Mouse (Mus musculus): ENCODE results near the gene Chst8. TPM values are rescaled to one million over a fixed set of nuclear protein-coding genes. Genes with fewer than 3 reads are reported as not detected.

The Chst8 gene
- total RNA-seq (2021): under 1 TPM in 1 of 2 experiments, not detected in 1; 0.46 TPM
- long read RNA-seq, experiment 1: 0 reads
- long read RNA-seq, experiment 2: 0 reads

DNA sequence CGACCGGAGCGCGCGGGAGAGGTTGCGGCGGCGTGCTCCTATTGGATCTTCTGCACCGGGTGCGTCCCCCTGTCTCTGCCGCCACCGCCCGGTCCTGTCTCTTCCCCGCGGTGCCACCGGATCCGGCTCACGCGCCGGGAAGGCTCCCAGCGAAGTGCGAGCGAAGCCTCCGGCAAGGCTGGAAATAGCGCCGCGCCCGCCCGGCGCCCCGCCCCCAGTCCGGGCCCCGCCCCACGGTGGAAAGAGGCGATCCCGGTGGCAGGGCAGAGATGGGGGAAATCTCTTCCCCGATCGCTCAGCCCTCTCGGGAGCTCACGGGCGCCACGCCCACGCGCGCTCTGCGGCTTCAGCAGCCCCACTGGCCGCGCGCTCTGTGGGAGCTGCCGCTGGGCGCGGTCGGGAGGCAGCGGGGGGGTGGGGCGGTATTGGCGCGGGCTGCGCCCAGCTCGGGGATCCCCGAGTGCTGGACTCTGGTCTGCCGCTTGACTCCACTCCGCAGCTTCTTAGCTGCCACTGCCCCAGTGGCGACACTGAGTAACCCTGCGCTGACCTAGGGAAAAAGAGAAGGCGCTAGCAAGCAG is at the start of gene Chst8:
Gene Chst8, minus strand, starts transcription at position 181 of the 581 bp plus-strand sequence.
- peak; percentile 77 to 84 for DNase-seq

DNA sequence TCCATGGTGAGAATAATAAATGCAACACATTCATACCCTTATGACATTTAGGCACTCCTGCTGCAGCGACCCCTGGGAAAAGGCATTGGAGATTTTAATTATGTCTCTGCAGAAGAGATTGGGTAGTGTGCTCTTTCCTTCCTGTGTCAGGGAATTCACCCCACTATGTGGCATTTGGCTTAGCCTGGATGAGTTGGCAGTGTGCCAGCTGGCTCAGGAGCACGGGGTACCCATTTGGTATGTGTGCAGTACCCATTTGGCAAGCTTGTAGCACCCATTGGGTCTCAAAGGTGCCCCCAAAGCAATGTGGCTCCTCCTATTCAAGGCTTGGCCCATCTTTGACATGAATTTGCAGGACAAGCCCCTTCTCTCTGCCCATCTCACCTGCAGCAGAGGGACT is 45.8 kb upstream of the Chst8 start:
- DNase-seq: no peak

DNA sequence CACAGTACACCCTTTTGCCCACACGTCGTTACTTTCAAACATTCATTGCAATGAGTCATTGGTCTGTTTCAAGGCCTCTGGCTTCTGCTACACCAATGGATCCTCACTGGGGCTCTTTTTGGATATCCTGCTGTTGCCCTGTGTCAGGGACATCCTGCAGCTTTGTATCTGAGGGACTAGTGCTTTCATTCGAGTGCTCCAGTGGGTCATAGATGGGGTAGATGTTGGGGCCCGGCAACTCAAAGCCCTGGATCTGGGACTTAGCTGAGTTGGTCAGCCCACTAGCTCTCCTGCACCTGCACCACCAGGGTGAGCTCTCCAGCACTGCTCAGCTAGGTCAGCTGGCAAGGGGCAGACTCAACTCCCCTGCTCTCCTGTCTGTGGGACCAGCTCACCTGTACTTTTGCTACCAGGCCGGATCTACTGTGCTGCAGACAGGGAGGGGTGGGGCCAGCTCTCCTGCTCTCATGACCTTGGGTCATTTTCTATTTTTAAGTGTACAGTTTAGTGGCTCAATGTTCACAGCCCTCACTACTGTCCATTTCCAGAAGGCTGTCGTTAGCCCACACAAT is 42.4 kb upstream of the Chst8 start:
- DNase-seq: peak; percentile 2 to 7

DNA sequence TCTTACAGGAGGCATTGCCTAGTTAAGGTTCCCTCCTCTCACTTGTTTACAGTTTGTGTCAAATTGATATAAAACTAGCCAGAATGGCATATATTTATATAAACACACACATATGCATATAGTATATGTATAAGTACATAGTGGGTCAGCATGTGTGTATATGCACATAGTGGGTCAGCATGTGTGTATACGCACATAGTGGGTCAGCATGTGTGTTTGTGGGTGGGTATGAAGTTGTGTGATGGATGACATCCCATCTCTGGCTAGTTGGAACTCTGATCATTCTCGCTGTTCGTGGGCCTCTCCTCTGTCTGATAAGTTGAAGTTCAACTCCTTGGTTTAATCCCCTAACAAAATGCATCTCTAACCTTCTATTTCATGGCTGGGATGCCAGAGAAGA is 40.9 kb upstream of the Chst8 start:
- no peak for DNase-seq

DNA sequence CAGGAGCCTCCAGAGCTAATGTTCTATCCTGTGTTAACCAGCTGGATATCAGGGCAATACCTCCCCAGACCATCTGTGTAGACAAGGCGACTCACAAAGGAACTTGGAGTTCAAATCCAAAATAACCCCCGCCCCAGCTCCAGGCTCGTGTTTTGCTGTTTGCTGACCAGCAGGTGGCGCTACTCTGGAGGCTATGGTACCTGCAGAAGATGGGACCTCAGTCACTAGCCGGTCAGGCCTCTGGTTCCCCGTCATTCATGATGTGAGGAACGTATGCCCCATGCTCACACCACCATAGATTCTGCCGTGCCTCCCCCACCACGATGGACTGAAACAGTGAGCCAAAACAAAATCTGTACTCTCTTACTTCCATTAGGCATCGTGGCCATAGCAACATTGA is 37.1 kb upstream of the Chst8 start:
- peak; percentile 2 to 21 for DNase-seq

DNA sequence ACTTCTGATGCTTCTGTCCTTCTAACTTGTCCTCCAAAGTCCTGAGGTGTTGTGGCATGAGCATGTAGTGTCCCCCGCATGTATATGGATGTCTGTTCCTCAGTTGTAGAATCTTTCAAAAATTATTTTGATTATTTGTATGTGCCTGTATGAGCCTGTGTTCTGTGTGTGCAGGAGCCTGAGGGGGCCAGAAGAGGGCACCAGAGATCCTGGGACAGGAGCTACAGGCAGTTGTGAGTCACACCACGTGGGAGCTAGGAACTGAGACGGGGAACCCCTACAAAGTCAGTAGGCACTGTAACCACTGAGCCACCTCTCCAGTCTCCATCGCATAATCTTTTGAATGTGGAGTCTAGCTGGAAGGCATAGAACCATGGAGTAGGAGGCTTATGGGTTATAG is 36.3 kb upstream of the Chst8 start:
- DNase-seq: no peak

DNA sequence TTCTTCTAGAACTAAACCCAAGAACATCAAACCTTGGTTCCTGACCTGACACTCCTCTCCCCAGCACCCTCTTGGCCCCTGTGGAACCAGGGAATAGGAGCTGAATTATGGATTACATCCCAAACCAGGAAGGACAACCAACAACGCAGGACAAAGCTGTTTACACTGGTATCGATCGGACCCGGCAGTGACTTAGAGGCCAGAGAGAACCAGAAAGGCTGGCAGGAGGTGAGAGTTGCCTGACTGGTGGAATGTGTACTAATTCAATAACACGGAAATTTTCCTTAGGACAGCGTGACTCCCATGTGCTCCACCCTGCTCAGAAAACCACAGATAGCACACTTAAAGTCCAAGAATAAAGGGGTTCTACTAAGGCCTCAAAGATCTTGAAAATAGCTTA is 35.4 kb upstream of the Chst8 start:
- no peak for DNase-seq

DNA sequence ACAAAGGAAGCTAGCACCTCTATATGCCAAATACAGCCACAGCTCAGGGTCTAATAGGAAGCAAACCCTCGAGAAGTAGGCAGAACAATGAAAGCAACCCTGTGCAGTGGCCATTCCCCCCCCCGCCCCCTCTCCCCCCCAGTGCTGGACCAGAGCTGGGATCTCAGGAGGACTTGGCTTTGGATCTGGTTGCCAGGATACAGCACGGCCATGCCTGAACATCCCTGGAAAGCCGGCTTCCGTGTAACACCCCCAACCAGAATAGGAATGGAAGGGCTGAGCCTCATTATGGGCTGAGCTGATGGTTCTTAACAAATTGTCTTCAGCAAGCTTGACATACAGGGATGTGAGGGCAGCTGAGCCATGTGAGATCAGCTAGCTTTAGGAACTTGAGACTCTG is 34.9 kb upstream of the Chst8 start:
- DNase-seq: no peak

DNA sequence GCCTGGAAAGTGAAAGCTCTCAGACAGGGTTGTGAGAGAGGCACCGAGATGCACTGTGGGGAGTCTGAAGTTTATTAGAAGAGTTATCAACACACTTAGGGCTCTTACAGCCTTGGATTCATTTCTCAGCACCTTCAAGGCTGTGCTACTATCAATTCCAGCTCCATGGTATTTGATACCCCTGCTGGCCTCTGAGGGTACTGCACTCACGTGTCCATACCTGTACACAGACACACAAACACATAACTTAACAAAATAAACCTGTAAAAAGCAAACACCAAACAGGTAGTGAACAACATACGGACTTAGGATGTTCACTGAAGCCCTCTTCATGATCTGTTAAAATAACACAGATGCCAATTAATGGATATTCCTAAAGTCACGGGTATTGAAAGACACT is 26.2 kb upstream of the Chst8 start:
- no peak for DNase-seq

DNA sequence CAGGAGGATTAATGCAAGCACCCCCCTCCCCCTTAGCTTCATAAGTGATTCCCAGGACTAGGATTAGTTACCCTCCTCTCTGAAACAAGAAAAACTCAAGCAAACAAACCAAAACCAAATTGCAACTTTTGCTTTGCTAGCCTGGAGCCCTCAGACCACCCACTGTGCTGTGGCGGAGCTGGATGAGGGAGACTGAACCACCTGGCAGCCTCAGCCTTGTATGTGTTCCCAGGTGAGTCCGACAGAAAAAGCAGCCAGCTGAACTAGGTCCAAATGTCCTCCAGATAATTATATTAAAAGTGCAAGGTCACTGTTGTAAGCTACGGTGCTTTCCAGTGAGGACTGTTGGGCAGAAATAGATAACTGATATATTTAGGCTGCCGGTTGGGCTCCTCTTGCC is 25.7 kb upstream of the Chst8 start:
- peak; percentile 16 to 31 for DNase-seq

DNA sequence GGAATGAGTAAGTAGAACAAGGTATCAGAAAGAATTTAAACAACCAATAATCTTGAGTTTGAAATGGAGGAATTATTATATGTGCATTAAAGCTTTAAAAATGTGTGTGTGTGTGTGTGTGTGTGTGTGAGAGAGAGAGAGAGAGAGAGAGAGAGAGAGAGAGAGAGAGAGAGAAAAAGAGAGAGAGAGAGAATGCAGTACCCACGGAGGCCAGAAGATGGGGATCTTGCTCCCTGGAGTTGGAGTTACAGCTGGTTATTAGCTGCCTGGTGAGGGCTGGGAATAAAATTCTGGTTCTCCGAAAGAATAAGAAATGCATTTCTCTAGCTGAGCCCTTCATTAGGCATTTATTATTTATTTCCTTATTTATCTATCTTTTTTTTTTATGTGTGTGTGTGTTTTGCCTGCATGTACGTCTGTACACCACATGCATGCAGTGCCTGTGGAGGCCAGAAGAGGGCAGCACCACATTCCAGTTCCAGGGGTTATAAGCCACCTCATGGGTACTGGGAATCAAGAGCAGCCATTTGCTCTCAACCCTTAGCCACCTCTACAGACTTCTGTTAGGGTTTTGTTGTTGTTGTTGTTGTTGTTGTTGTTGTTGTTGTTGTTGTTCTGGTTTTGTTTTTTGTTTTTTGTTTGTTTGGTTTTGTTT is 13.9 kb upstream of the Chst8 start:
- no peak for DNase-seq

DNA sequence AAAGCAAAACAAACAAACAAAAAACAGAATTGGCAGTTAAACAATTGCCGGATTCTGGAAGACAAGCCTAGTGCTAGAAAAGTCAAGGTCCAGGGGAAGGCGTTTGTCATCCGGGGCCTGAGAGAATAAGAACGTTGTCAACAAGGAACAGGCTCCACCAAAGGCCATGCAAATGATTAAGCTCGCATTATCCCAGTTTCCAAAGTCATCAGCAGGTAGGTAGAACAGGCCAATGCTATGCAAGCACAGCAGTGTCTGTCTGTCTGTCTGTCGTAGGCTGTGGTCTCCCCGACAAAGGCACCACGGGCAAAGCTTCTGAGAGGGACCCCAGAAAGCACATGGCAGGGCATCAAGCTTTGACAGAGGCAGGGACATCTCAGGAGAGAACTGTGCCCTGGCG is 9.1 kb upstream of the Chst8 start:
- no peak for DNase-seq

DNA sequence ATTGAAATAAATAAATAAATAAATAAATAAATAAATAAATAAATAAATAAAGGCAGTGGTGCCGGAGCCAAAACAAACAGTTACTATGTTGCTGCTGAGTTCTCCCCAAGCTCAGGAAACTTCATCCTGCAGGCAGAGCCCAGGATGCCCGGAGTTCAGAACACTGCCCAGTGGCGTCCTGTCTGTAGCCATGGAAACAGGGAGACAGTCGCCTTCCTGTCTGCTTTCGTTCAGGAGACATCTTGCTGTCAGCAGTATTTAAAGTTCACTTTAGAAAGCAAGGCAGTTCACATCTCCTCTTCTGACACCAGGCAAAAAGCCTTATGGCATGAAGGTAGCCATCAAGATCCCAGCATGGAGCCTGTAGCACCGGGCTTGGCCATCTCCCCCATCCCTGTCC is 8.0 kb upstream of the Chst8 start:
- no peak for DNase-seq

DNA sequence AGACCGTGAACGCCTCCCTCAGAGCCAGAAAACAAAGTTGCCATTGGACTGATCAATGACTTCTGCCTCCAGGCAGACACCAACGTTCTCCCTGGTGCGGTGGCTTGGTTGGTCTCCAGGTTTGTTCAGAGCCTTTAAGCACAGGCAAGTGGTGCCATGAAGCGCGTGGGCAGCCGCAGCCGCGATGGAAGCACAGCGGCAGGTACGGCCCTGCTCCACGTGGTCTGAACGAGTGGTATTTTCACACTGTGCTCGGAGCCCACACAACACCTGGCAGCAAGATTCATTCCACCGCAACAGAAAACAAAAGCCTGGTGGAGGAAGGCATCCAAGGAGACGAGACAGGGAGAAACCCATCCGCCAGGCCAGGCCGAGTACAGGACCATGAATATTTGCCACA is 7.3 kb upstream of the Chst8 start:
- DNase-seq: no peak

DNA sequence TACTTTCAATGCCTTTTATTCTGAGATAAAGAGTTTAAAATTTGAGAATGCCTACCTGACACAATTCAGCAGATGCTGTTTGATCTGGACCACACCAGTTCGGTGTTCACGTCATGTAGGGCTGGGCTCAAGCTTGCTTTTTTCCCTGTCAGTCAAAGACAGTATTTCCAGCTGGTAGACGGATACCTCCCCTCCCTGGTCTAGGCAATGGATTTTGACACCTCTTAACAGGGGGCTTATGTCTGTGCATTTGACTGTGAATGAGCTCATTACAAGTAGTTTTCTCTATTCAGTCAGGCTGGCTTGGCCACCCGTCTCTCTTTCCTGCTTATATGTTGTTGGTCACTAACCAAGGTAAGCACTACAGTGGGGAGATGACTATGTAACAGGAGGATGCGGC is 6.1 kb upstream of the Chst8 start:
- no peak for DNase-seq

DNA sequence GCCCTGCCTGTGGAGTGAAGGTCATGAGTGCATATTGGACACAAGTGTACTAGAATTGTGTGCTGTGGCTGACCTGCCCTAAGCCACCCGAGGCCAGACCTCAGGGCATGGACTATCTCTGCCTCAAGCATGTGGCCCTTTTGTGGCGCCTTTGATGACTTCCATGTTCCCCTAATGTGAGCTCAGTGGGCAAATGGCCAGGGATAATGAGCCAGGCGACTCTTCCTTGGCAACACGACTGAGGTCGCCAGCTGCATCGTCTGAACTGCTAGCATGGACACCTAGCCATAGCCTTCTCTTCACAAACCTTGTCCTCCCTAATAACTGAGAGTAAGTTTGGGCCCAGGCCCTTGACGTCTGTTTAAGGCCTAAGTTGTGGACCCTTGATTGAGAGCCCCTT is 4.5 kb upstream of the Chst8 start:
- no peak for DNase-seq

DNA sequence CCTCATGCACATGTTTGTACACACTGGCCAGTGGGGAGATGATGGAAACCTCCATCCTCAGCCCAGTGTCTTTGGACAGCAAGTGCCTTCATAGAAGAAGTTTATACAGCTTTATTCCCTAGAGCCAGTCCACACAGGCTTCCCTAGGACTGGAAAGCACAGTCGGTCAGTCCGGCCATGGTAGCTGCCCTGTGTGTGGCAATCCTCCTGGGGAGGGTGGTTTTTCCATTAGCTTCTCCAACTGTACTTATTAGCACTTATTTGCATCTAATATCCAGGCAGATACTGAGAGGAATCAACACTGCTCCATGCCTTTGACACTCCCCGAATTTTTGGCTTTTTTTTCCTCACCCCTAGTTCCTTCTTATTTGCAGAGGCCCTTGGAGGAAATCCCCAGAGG is 2.3 kb upstream of the Chst8 start:
- no peak for DNase-seq

DNA sequence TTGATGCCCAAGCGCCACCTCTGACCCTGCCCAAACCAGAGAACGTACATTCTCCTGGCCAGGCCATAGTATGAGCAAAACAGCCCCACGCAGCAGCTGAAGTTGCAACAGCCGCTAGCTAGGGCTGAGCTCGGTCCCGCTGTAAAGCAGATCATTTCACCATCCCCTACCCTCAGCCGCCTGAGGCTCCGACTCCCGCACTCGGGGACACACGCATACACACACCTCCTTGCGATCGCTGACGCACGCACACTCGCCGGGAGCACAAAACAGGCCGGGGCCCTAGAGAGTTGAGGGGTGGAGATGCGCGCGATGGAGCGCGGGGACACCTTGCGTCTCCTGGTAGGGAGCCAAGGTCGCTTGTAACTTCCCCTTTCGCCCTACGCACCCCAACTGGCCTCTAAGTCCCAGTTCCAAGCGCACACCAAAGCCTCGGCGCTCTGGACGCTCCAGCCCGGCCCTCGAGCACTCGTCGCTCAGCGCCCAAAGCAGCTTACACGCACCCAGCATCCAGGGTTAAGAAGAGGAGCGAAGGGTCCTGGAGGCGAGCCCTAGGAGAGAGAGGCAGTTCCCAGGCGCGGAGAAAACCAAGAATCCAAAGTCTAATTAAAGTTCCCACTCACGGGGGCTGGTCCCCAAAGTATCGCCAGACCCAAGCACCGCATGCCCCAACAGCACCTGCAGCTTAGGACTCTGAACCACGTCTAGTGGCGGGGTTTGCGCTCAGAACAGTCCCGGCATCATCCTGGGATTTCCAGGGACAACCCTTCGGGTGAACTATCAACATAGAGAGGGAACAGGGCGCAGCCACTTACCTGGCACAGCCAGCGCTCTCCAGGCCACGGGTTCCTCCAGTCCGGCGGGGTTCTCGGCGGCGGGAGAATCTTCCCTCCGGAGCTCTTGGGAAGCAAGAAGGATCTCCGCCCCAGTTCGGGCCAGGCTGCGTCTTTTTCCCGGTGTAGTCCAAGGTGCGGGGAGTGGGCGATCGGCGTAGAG is 682 bp downstream of the Chst8 start:
- DNase-seq: peak in 1 of 2 experiments; percentile 14

DNA sequence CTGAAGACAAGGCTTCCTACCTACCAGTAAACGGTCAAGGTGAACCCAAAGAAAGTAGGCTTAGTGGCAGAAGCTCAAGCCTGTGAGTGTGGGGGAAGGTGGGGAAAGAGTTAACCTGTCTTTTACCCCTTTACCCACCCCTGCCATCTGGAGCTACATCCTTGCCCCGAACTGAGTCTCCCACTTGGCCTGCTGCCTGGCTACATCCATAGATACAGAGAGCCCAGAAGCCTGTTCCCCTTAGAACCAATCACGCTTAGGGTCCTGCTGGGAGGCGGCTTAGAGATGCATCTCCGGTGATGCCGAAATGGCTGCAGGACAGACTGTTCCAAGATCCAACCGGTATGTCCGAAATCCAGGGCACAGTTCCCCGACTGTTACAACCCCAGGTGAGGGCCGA is 1.5 kb downstream of the Chst8 start:
- DNase-seq: no peak

DNA sequence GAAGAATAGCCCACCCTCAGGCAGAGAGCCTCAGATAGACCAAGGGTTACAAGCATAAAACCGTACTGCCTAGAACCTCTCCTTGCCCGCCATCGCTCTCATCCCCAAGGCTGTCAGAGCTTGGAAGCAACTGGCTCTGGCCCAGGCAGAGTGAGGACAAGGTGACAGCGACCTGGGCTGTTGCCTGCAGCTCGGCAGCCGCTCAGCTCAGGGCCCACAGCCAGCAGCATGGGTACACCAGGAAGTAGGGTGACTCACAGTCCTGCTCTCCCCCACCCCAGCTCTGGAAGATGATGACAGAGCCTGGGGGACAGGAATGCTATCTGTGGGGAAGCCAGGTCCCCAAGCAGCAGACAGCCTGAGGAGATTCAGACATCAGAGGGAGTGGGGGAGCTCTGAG is 6.2 kb downstream of the Chst8 start:
- DNase-seq: peak; percentile 75

DNA sequence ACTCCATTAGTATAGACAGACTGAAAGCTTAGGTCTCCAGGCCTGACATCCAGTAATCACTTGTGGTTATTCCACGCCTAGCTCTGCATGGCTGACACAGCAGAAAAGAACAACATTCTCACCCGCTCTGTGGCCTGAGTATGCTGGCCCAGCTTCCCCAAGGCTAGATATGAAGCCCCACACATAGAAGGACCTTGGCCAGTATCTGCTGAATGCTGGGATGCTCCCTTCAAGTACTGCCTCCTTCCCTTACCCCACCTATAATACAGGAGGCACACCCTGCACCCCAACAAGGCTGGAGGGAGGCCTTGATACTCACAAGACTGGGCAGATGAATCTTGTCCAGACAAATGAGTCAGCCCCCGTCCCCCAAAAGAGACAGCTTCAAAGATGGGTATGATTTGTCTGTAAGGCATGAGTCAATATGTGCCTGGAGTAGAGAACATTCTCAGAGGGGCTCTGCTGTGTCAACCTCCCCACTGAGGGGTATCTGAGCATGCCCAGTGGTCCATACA is 6.8 kb downstream of the Chst8 start:
- DNase-seq: no peak

DNA sequence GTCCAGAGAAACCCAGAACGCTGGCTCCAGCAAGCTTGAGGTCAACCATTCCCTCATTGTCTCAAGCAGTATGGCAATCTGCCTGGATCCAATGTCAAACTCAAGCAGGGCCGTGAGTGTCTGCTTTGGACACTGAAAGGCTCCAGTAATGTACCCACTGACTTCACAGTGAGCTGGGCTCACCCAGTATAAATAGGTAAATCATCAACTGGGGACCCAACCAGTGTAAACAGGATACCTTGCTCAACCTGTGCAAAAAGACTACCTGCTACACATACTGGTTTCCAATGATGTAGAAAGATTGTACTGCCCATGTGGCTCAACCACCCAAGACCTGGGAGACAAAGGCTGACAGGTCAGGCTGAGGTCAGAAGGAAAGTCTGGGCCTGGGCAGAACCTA is 7.5 kb downstream of the Chst8 start:
- no peak for DNase-seq

Measured in heart, adult 18-20 months (tissue).